Mouse (Mus musculus) lung, postnatal 0 days (tissue): ENCODE measurements around the gene Gm7029. TPM values are rescaled to one million over a fixed set of nuclear protein-coding genes. Genes with fewer than 3 reads are reported as not detected.

Source experiments
- ATAC-seq: fragments of 200-750 bp; cut with Nextera tagmentation; 2 replicates; pipeline ENCODE4 v1.8.0; 2017; ENCODE audit warnings: moderate library complexity
- DNase-seq: peaks from one replicate; pipeline ENCODE4 v3.0.0-alpha.2; 2016; ENCODE audit warnings: low spot score
- H3K27ac ChIP-seq: fragments of 300-500 bp; sonication (generic); 2 replicates; pipeline ENCODE4 v1.5.1; 2014; ENCODE audit warnings: antibody characterized with exemption, mild to moderate bottlenecking, low read length, mixed read lengths
- H3K27me3 ChIP-seq: fragments of 300-500 bp; sonication (generic); replicated peaks from 2 replicates; pipeline ENCODE4 v1.6.1; 2014; ENCODE audit warnings: low read length, mixed read lengths; ENCODE audit not compliant: insufficient read depth
- H3K36me3 ChIP-seq: fragments of 300-500 bp; sonication (generic); 2 replicates; pipeline ENCODE4 v1.6.1; 2014; ENCODE audit warnings: low read length, mixed read lengths; ENCODE audit not compliant: insufficient read depth
- H3K4me1 ChIP-seq: fragments of 300-500 bp; sonication (generic); 2 replicates; pipeline ENCODE4 v1.6.1; 2014; ENCODE audit warnings: antibody characterized with exemption, low read depth, low read length, mixed read lengths; ENCODE audit not compliant: insufficient read depth
- H3K4me2 ChIP-seq: fragments of 300-500 bp; sonication (generic); replicated peaks from 2 replicates; pipeline ENCODE4 v1.6.1; 2014; ENCODE audit warnings: low read depth, mild to moderate bottlenecking, low read length, moderate library complexity, mixed read lengths
- H3K4me3 ChIP-seq: fragments of 300-500 bp; sonication (generic); 2 replicates; pipeline ENCODE4 v1.5.1; 2014; ENCODE audit warnings: low read depth, low read length
- H3K9ac ChIP-seq: fragments of 300-500 bp; sonication (generic); replicated peaks from 2 replicates; pipeline ENCODE4 v1.6.1; 2014; ENCODE audit warnings: low read depth, mild to moderate bottlenecking
- H3K9me3 ChIP-seq: fragments of 300-500 bp; sonication (generic); 2 replicates; pipeline ENCODE4 v1.6.1; 2016; ENCODE audit warnings: low read length, mixed read lengths
- CTCF ChIP-seq: IDR thresholded peaks from 2 replicates; pipeline ENCODE4 v1.5.1; 2016; ENCODE audit warnings: antibody characterized with exemption, mild to moderate bottlenecking
- EP300 ChIP-seq: IDR thresholded peaks from 2 replicates; pipeline ENCODE4 v1.6.1; 2016; ENCODE audit warnings: antibody characterized with exemption, mild to moderate bottlenecking, control low read depth
- whole genome bisulfite sequencing: fragments of 180-500 bp; shearing (Covaris S2); extraction: QIAGEN DNeasy Blood & Tissue Kit; methylation state at CpG from one replicate; pipeline ENCODE4 v1.1.7; 2014; 5-methylcytosine and 5-hydroxymethylcytosine counted together
- polyA plus RNA-seq: library from polyadenylated mRNA; unstranded; fragments of >200 nt; fragmentation: Nextera tagmentation; extraction: Ambion mirVana; gene quantifications from 2 replicates; pipeline ENCODE4 v1.2.1, GENCODE M21; 2015

The Gm7029 gene
- polyA plus RNA-seq, 1 experiment from 2014 or later: not detected

DNA sequence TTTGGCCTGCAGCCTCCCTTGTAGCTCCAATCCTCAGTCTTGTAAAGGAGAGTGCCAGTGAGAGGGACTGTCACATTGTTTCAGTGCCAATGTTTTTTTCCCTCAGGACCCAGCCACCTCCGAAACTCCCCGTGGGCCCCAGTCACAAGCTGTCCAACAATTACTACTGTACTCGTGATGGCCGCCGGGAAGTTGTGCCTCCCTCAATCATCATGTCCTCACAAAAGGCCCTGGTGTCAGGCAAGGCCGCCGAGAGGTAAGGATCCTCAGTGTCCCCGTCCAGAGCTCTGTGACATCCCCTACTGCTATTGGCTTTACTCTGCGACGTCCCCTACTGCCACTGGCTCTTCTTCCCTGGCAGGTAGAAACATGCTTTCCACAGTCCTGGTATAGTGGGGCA lies 44.1 kb upstream of the Gm7029 start:
- H3K36me3 ChIP-seq: peaks cover 14% of the 10 kb centered on the region
- no peak for DNase-seq
- TF ChIP-seq CTCF: no peak
- no peak for TF ChIP-seq EP300
- no peak overlapping the region for H3K9ac ChIP-seq
- no peak overlapping the region for H3K4me3 ChIP-seq
- no peak for ATAC-seq
- peaks cover 18% of the 10 kb centered on the region for H3K4me1 ChIP-seq
- H3K27ac ChIP-seq: peak overlapping the region; percentile 66
- no peaks in the 10 kb centered on the region for H3K9me3 ChIP-seq
- WGBS: 87% methylated on average over 10 of the region's 10 CpGs
- H3K4me2 ChIP-seq: no peak overlapping the region
- no peaks in the 10 kb centered on the region for H3K27me3 ChIP-seq

DNA sequence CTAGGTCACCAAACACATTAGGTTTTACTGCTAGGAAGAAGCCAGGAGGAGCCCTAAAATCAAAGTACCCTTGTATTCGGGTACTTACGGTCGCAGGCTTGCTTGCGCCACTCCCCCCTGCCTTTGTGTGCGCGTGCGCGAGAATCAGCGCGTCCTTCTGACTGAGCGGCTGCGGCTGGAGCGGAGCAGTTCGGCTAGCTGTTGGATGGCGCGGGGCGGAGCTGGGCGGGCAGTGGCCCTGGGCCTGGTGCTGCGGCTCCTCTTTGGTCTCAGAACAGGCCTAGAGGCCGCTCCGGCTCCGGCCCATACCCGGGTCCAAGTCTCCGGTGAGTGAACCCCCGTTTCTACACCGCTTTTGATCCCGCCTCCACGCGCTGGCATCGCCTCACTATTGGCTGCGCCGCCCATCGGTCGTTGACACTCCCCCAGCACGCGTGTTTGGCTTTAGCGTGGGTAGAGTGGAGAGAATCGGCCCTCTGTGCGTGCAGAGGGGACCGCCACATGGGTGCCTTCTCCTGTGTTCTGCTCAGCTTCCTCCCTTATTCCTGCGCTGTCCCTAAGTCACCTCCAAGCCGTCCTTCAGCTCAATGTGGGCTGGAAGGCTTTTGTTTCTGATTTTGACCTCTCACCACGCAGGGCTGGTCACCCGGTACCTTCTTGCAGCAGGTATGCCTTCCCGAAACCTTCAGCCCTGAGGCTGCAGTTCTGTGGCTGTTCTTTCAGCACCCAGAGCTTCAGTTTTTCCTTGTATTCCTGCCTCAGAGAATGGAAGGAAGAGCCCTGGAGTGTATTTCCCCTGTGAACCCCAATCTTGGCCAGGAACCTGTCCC lies 30.5 kb upstream of the Gm7029 start, which contains the start of gene Cd320:
TSS of gene Cd320 (plus strand) at position 126 of the 830 bp plus-strand sequence.
- DNase-seq (peak; percentile 96), ATAC-seq (peak; percentile 96)
- Histone ChIP-seq H3K9me3 (no peaks in the 10 kb centered on the region), H3K4me2 (peak within 1 kb of the TSS; percentile 80), H3K36me3 (no peaks in the 10 kb centered on the region; the same call in 1 of the 2 replicates), H3K9ac (peak within 1 kb of the TSS; percentile 52), H3K4me1 (no peaks in the 10 kb centered on the region), H3K27ac (peak within 1 kb of the TSS; percentile 32; the same call in 1 of the 2 replicates), H3K4me3 (peak within 1 kb of the TSS; percentile 82), H3K27me3 (no peaks in the 10 kb centered on the region)
- no peak for TF ChIP-seq EP300
- peak; percentile 40 for TF ChIP-seq CTCF
- WGBS: under 1% methylated on average over 43 of the region's 45 CpGs

DNA sequence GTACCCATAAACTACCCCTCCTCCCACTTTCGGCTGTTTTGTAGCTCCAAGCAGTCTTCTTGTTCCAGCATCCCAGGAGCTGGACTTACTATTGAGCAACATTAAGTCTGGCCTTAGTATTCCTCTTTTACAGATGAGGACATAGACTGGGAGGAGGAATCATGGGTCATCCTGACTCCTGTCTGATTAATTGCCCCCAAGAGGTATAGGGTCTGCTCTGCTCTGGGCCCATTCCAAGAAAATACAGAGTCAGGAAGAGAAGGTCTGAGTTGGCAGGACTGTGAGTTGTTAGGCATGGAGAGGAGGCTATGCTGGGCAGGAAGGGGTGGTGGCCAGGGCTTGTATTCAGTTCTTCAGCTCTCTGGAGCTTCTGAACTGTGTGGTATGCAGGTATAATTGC lies 29.4 kb upstream of the Gm7029 start:
- DNase-seq (no peak), ATAC-seq (no peak)
- no peak overlapping the region for H3K4me2 ChIP-seq
- H3K9me3 ChIP-seq: no peaks in the 10 kb centered on the region
- no peak overlapping the region for H3K4me3 ChIP-seq
- 55% methylated on average over 1 of the region's 1 CpGs for WGBS
- H3K36me3 ChIP-seq: no peaks in the 10 kb centered on the region; the same call in 1 of the 2 replicates
- H3K27me3 ChIP-seq: no peaks in the 10 kb centered on the region
- no peak overlapping the region for H3K9ac ChIP-seq
- TF ChIP-seq CTCF (no peak), EP300 (no peak)
- no peak overlapping the region for H3K27ac ChIP-seq
- no peaks in the 10 kb centered on the region for H3K4me1 ChIP-seq

DNA sequence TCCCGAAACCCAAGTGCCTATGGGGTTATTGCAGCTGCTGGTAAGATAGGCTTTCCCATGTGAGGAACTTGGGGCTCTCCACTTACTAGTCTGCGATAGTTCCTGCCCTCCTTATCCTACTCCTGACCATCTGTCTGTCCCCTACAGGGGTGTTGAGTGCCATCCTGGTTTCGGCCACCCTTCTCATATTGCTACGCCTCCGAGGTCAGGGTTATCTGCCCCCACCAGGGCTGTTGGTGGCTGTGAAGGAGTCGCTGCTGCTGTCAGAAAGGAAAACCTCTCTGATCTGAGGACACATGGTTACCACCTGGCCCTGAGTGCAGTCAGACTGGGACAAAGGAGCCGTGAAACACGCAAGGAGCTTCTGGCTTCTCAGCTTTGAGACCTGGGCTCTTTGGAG lies 25.5 kb upstream of the Gm7029 start:
- H3K4me3 ChIP-seq: no peak overlapping the region
- 76% methylated on average over 8 of the region's 8 CpGs for WGBS
- no peaks in the 10 kb centered on the region for H3K9me3 ChIP-seq
- H3K4me1 ChIP-seq: no peaks in the 10 kb centered on the region
- TF ChIP-seq CTCF: no peak
- TF ChIP-seq EP300: no peak
- H3K4me2 ChIP-seq: no peak overlapping the region
- no peak overlapping the region for H3K27ac ChIP-seq
- no peak overlapping the region for H3K9ac ChIP-seq
- H3K27me3 ChIP-seq: no peaks in the 10 kb centered on the region
- no peak for DNase-seq
- no peaks in the 10 kb centered on the region; the same call in 1 of the 2 replicates for H3K36me3 ChIP-seq
- ATAC-seq: no peak

DNA sequence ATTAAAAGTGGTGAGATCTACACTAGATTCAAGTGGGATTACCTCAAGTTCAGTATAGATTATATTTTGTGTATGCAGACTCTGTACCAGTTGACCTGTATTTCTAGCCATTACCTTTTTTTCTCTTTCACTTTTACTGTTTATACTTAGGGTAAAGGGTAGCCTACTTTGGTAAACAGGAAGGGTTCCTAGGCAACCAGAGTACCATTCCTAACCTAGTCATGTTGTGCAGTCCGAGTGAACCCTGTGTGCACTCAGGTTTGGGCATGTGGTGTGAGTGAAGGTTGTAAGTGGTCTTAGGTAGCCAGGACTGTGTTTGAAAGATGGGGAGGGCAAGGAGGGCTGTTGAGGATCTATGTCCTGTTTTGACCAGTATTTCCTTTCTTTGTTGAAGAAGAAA lies 22.3 kb upstream of the Gm7029 start:
- Histone ChIP-seq H3K36me3 (no peaks in the 10 kb centered on the region; the same call in 1 of the 2 replicates), H3K4me1 (no peaks in the 10 kb centered on the region), H3K4me3 (no peak overlapping the region), H3K9me3 (no peaks in the 10 kb centered on the region), H3K27ac (no peak overlapping the region), H3K27me3 (no peaks in the 10 kb centered on the region), H3K4me2 (no peak overlapping the region), H3K9ac (no peak overlapping the region)
- DNase-seq (no peak), ATAC-seq (no peak)
- no peak for TF ChIP-seq EP300
- no peak for TF ChIP-seq CTCF
- WGBS: 26% methylated on average over 1 of the region's 1 CpGs

DNA sequence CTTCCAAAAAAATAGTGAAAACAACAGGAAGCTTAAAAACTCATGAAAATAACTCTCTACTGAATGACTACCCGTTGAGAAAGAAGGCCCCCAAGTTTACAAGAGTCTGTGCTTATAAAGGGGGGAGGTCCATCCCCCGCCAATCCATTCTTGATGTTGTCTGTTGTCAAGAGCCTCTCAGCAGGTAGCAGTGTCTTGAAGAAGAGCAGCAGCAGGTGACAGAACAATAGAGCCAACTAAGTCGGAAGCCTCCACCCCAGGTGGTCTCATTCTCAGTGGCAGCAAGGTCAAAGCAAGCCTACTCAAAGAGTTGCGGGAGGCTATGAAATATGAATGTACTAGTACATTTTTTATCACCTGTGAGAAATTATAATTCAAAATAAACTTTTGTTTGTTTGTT lies 15.8 kb upstream of the Gm7029 start:
- ATAC-seq (no peak), DNase-seq (no peak)
- no peak overlapping the region for H3K27ac ChIP-seq
- no peak overlapping the region for H3K4me3 ChIP-seq
- no peaks in the 10 kb centered on the region for H3K4me1 ChIP-seq
- H3K27me3 ChIP-seq: no peaks in the 10 kb centered on the region
- no peak overlapping the region for H3K4me2 ChIP-seq
- H3K9ac ChIP-seq: no peak overlapping the region
- no peaks in the 10 kb centered on the region for H3K36me3 ChIP-seq
- WGBS: 83% methylated on average over 4 of the region's 4 CpGs
- TF ChIP-seq CTCF: no peak
- no peaks in the 10 kb centered on the region for H3K9me3 ChIP-seq
